In the genomic region with DNA sequence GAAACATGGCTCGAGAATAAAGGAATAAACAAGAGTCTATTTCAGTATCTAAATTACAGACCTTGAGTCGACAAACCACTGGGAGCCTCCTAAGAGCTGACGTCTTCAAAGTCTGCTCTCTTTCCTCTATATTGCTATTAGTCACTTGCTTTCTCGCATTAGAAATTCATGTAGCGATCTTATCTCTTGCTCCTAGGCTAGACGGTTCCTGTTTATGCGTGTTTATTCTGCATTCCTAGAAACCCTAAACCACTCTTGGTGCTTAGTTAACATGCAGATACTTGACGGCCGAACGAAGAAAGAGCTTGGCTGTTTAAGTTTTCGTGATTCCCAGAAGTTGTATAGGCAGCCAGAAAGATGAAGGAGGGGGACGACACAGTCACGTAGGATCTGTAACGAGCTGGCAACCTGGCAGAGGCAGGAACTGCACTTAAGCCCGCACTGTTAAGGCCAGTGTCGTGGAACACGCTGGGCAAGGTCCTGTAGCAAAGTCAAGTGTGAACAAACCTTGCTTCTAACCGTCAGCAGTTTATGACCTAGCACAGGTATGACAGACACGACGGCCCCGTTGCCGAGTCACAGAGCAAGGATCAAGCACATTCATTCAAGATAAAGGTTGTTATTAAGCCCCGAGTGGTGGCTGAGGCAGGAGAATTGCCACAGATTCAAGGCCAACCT, we compare ENCODE assay signal across 17 mouse cellular contexts. TPM values are rescaled to one million over a fixed set of nuclear protein-coding genes. Genes with fewer than 3 reads are reported as not detected.
DNase-seq lines count a peak whose midpoint lies in the region; ATAC-seq and TF ChIP-seq lines count a peak whose summit lies in the region.
"Had no signal": no experiment of that assay in that cellular context is flagged by ENCODE, and none has a peak within 500 bp of the region (broad histone marks: within the 10 kb centered on the region; RNA-seq: fewer than 3 reads in every experiment).

No protein-coding gene starts in this region.

- TF ChIP-seq CTCF in midbrain, postnatal 0 days (IDR thresholded peaks at IDR 0.05), result no peak

- intact Hi-C loops in heart, postnatal 10 days (cut with DNase I), result no loop called here

- no peaks in the 10 kb centered on the region for H3K27me3 ChIP-seq in heart, embryonic 15.5 days
- no peaks in the 10 kb centered on the region for H3K27me3 ChIP-seq in kidney, embryonic 16.5 days (ENCODE audit: insufficient read depth, low read length)
- H3K27me3 ChIP-seq in midbrain, postnatal 0 days (ENCODE audit: insufficient read depth, low read length), result no peaks in the 10 kb centered on the region
- H3K27me3 ChIP-seq: forebrain, embryonic 15.5 days; midbrain, embryonic 13.5 days; neural tube, embryonic 13.5 days had no signal

- H3K4me2 ChIP-seq in heart, embryonic 15.5 days, result no peak overlapping the region
- no peak overlapping the region for H3K4me2 ChIP-seq in kidney, embryonic 16.5 days (replicated peaks; ENCODE audit: low read depth, low read length)
- no peak overlapping the region for H3K4me2 ChIP-seq in midbrain, postnatal 0 days (ENCODE audit: low read depth, low read length, poor library complexity, severe bottlenecking)
- H3K4me2 ChIP-seq: forebrain, embryonic 15.5 days; lung, embryonic 14.5 days; midbrain, embryonic 13.5 days; neural tube, embryonic 13.5 days had no signal

- DNase-seq in heart, postnatal 10 days, result no peak
- DNase-seq in 416B (ENCODE audit: low read depth) (peak; percentile 68), adipocyte (ENCODE audit: low spot score) (no peak)
- DNase-seq in midbrain, postnatal 0 days (ENCODE audit: low spot score), result no peak
- DNase-seq in adrenal gland, postnatal 4 days (ENCODE audit: low spot score in 2 of 2), result no peak
- DNase-seq: adrenal gland, postnatal 25 days; cerebellum, adult 11-12 months; gastrocnemius, postnatal 25 days; lung, embryonic 14.5 days; right cerebral cortex, adult 18-20 months; thymus, postnatal 36 days had no signal

- no peak overlapping the region for H3K9ac ChIP-seq in heart, embryonic 15.5 days
- no peak overlapping the region for H3K9ac ChIP-seq in kidney, embryonic 16.5 days (replicated peaks; ENCODE audit: low read length)
- H3K9ac ChIP-seq in midbrain, postnatal 0 days (replicated peaks; ENCODE audit: low read length, poor library complexity, severe bottlenecking), result no peak overlapping the region
- H3K9ac ChIP-seq: forebrain, embryonic 15.5 days; lung, embryonic 14.5 days; midbrain, embryonic 13.5 days; neural tube, embryonic 13.5 days had no signal

- H3K4me3 ChIP-seq in heart, embryonic 15.5 days, result no peak overlapping the region
- no peak overlapping the region for H3K4me3 ChIP-seq in kidney, embryonic 16.5 days (ENCODE audit: low read length)
- no peak overlapping the region for H3K4me3 ChIP-seq in midbrain, postnatal 0 days (ENCODE audit: low read depth, low read length)
- H3K4me3 ChIP-seq: forebrain, embryonic 15.5 days; midbrain, embryonic 13.5 days; neural tube, embryonic 13.5 days had no signal

- no peaks in the 10 kb centered on the region for H3K9me3 ChIP-seq in heart, embryonic 15.5 days (replicated peaks)
- H3K9me3 ChIP-seq in kidney, embryonic 16.5 days (ENCODE audit: low read length), result no peaks in the 10 kb centered on the region
- no peaks in the 10 kb centered on the region for H3K9me3 ChIP-seq in midbrain, postnatal 0 days (ENCODE audit: low read length)
- H3K9me3 ChIP-seq: forebrain, embryonic 15.5 days; midbrain, embryonic 13.5 days; neural tube, embryonic 13.5 days had no signal

- no peak for ATAC-seq in heart, embryonic 15.5 days (replicated peaks; ENCODE audit: insufficient number of reproducible peaks, insufficient read depth, low FRiP score, low read depth)
- peak; percentile 24; the same call in 1 of the 2 replicates for ATAC-seq in common myeloid progenitor, adult 5-6 weeks (replicated peaks; ENCODE audit: low read depth, poor library complexity, severe bottlenecking)
- peak; percentile 29; the same call in 1 of the 2 replicates for ATAC-seq in kidney, embryonic 16.5 days (ENCODE audit: low FRiP score, low TSS enrichment)
- ATAC-seq in midbrain, postnatal 0 days (ENCODE audit: low FRiP score), result no peak
- ATAC-seq: forebrain, embryonic 15.5 days; midbrain, embryonic 13.5 days had no signal

- H3K36me3 ChIP-seq in heart, embryonic 15.5 days, result peaks cover 42% of the 10 kb centered on the region
- peaks cover 28% of the 10 kb centered on the region for H3K36me3 ChIP-seq in kidney, embryonic 16.5 days (ENCODE audit: insufficient read depth, low read length)
- peaks cover 15% of the 10 kb centered on the region for H3K36me3 ChIP-seq in midbrain, postnatal 0 days (ENCODE audit: insufficient read depth, low read length)

- H3K4me1 ChIP-seq in heart, embryonic 15.5 days (replicated peaks), result peaks cover 51% of the 10 kb centered on the region
- H3K4me1 ChIP-seq in kidney, embryonic 16.5 days (ENCODE audit: insufficient read depth, low read length), result peaks cover 45% of the 10 kb centered on the region
- H3K4me1 ChIP-seq in midbrain, postnatal 0 days (ENCODE audit: insufficient read depth, low read length), result peaks cover 3% of the 10 kb centered on the region; the same call in 1 of the 2 replicates

- H3K27ac ChIP-seq in heart, embryonic 15.5 days, result peak overlapping the region; percentile 40
- peak overlapping the region; percentile 47; the same call in 1 of the 2 replicates for H3K27ac ChIP-seq in kidney, embryonic 16.5 days (ENCODE audit: low read length)
- no peak overlapping the region for H3K27ac ChIP-seq in midbrain, postnatal 0 days (ENCODE audit: low read depth, low read length)
- H3K27ac ChIP-seq: forebrain, embryonic 15.5 days; midbrain, embryonic 13.5 days; neural tube, embryonic 13.5 days had no signal

- 70% methylated on average over 23 of the region's 23 CpGs for WGBS in heart, embryonic 15.5 days
- 71% methylated on average over 23 of the region's 23 CpGs for WGBS in kidney, embryonic 16.5 days
- WGBS in midbrain, postnatal 0 days, result 80% methylated on average over 23 of the region's 23 CpGs

RNA-seq across cellular contexts. Expression of a gene that starts 14.3 kb away (rescaled TPM):
- 728 and 777 TPM in 2 replicates for polyA plus RNA-seq in heart, embryonic 15.5 days (2015; fragmentation: Nextera tagmentation; extraction: Ambion mirVana)
- total RNA-seq in heart, postnatal 10 days (2021), result 100 to 1,000 TPM; 625 to 643 TPM
- 694 and 751 TPM in 2 replicates for total RNA-seq in common myeloid progenitor, adult 5-6 weeks (2017)
- 1,091 and 1,137 TPM in 2 replicates for polyA plus RNA-seq in kidney, embryonic 16.5 days (2015; fragmentation: Nextera tagmentation; extraction: Ambion mirVana)
- 381 and 427 TPM in 2 replicates for total RNA-seq in midbrain, postnatal 0 days (2014; rRNA removed)
- polyA plus RNA-seq in midbrain, postnatal 0 days (2015; fragmentation: Nextera tagmentation; extraction: Ambion mirVana), result 855 and 913 TPM in 2 replicates
- total RNA-seq in adrenal gland, postnatal 4 days (2021), result 100 to 1,000 TPM; 885 to 908 TPM

RNA-seq across cellular contexts. Expression of a gene that starts 45.2 kb away (rescaled TPM):
- 9.9 and 12.7 TPM in 2 replicates for polyA plus RNA-seq in heart, embryonic 15.5 days (2015; fragmentation: Nextera tagmentation; extraction: Ambion mirVana)
- 10 to 100 TPM; 20.0 to 20.8 TPM for total RNA-seq in heart, postnatal 10 days (2021)
- 23.5 and 31.6 TPM in 2 replicates for total RNA-seq in common myeloid progenitor, adult 5-6 weeks (2017)
- 25.4 and 28.1 TPM in 2 replicates for polyA plus RNA-seq in kidney, embryonic 16.5 days (2015; fragmentation: Nextera tagmentation; extraction: Ambion mirVana)
- total RNA-seq in midbrain, postnatal 0 days (2014; rRNA removed), result 32.7 and 41.5 TPM in 2 replicates
- 17.3 and 19.0 TPM in 2 replicates for polyA plus RNA-seq in midbrain, postnatal 0 days (2015; fragmentation: Nextera tagmentation; extraction: Ambion mirVana)
- total RNA-seq in adrenal gland, postnatal 4 days (2021), result 10 to 100 TPM; 16.1 to 23.7 TPM

Comparison
In these comparisons a context has a peak if more than half of its experiments do, and no peak if none do; other contexts are left out.
1. ATAC-seq: peak in common myeloid progenitor, adult 5-6 weeks (single experiment) and kidney, embryonic 16.5 days (single experiment); none in heart, embryonic 15.5 days (single experiment) and midbrain, postnatal 0 days (single experiment).